Mouse (Mus musculus) cerebellum, postnatal 10 days (tissue): ENCODE data around the gene Tstd3.

ENCODE experiments used
- DNase-seq, 2 experiments: peaks; one replicate each; pipeline ENCODE4 v3.0.0; 2021; ENCODE audit warnings: mixed read lengths in 2 of 2

The Tstd3 gene

GRCm38 (mm10) chr4:21766863-21767304, at the start of gene Tstd3, which contains the start of gene Usp45:
Gene Tstd3, minus strand, starts transcription at chr4:21767212.
Gene Usp45, plus strand, starts transcription at chr4:21767156.
- DNase-seq: peak; percentile 92 to 93

GRCm38 (mm10) chr4:21814029-21814428, 47.0 kb upstream of the Tstd3 start:
- peak; percentile 74 to 77 for DNase-seq

- no peak for DNase-seq
These were observed 45.6 kb upstream of the Tstd3 start for GRCm38 (mm10) chr4:21812635-21813034.

- no peak for DNase-seq
These were observed 43.6 kb upstream of the Tstd3 start for GRCm38 (mm10) chr4:21810608-21811007.

GRCm38 (mm10) chr4:21807204-21807603, 40.2 kb upstream of the Tstd3 start:
- DNase-seq: no peak

GRCm38 (mm10) chr4:21801620-21802019, 34.6 kb upstream of the Tstd3 start:
- DNase-seq: no peak

- no peak for DNase-seq
These were observed 34.0 kb upstream of the Tstd3 start for GRCm38 (mm10) chr4:21801013-21801412.

GRCm38 (mm10) chr4:21793631-21794030, 26.6 kb upstream of the Tstd3 start:
- DNase-seq: peak; percentile 68 to 73

GRCm38 (mm10) chr4:21789836-21790235, 22.8 kb upstream of the Tstd3 start:
- peak; percentile 60 to 62 for DNase-seq

GRCm38 (mm10) chr4:21788903-21789302, 21.9 kb upstream of the Tstd3 start:
- DNase-seq: no peak

GRCm38 (mm10) chr4:21786268-21786667, 19.3 kb upstream of the Tstd3 start:
- DNase-seq: no peak

GRCm38 (mm10) chr4:21780816-21781726, 14.1 kb upstream of the Tstd3 start:
- no peak for DNase-seq

- DNase-seq: peak in 1 of 2 experiments; percentile 14
These were observed 9.9 kb upstream of the Tstd3 start for GRCm38 (mm10) chr4:21776946-21777265.

- peak; percentile 99 for DNase-seq
These were observed 9.3 kb upstream of the Tstd3 start for GRCm38 (mm10) chr4:21776091-21776945.

GRCm38 (mm10) chr4:21772306-21772705, 5.3 kb upstream of the Tstd3 start:
- DNase-seq: no peak

GRCm38 (mm10) chr4:21771064-21771463, 4.1 kb upstream of the Tstd3 start:
- DNase-seq: no peak

- DNase-seq: peak; percentile 13 to 43
These were observed 695 bp downstream of the Tstd3 start for GRCm38 (mm10) chr4:21766171-21766862.

- DNase-seq: no peak
These were observed 3.2 kb downstream of the Tstd3 start for GRCm38 (mm10) chr4:21763827-21764226.

- peak; percentile 57 to 62 for DNase-seq
These were observed 5.4 kb downstream of the Tstd3 start for GRCm38 (mm10) chr4:21761416-21762160.

GRCm38 (mm10) chr4:21758860-21759259, 8.2 kb downstream of the Tstd3 start:
- DNase-seq: peak in 1 of 2 experiments; percentile 14

GRCm38 (mm10) chr4:21755123-21755789, 11.8 kb downstream of the Tstd3 start:
- no peak for DNase-seq
